Mouse (Mus musculus) c-Kit-positive CD71-positive TER-119-negative erythroid progenitor cells, embryonic 14.5 days (primary cell): ENCODE measurements around the gene Ntm.

ENCODE experiments used
- DNase-seq: peaks from one replicate; pipeline ENCODE4 v3.0.0-alpha.2; 2013; ENCODE audit warnings: low read depth

The Ntm gene

GRCm38 (mm10) chr9:29407954-29408353 lies 555.0 kb downstream of the Ntm start:
- DNase-seq: no peak

DNA sequence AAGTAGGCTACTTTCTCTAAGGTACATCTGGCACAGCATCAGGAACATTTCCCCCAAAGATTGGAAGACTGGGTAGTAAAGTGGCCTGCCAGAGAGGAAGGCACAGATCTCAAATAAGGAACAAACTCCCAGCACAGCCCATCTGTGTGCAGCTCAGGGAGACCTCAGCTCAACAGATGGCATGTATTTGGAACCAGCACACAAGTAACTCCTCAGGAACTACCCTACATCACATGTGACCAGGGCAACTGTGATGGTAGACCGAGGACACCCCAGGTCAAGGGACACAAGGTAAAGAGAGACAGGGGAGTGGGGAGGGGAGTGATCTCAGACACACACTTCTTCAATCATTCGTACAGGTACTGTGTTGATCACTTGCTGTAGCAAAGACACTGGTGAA lies 556.0 kb downstream of the Ntm start:
- no peak for DNase-seq

- DNase-seq: no peak
Measured at GRCm38 (mm10) chr9:29406046-29406445, 556.9 kb downstream of the Ntm start.

- DNase-seq: no peak
Measured at GRCm38 (mm10) chr9:29400151-29400550, 562.8 kb downstream of the Ntm start.

- DNase-seq: no peak
Measured at GRCm38 (mm10) chr9:29396101-29396500, 566.8 kb downstream of the Ntm start.

DNA sequence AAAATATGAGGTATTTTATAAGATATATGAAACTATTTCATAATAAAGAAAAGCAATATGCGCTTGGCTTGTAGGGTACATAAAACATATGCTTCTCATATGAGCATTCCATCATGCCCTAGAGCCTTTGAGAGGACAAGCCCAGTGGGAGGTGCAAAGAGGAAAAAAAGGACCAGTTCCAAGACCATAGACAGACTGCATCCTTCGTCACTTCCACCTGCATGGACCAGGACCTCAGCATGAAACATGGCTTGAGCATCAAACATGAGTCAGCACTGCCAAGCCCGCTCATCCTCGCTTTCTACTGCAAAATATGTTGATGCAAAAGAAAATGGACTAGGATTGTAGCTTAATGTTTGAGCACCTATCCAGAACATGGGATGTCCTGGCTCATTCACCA lies 569.8 kb downstream of the Ntm start:
- no peak for DNase-seq

DNA sequence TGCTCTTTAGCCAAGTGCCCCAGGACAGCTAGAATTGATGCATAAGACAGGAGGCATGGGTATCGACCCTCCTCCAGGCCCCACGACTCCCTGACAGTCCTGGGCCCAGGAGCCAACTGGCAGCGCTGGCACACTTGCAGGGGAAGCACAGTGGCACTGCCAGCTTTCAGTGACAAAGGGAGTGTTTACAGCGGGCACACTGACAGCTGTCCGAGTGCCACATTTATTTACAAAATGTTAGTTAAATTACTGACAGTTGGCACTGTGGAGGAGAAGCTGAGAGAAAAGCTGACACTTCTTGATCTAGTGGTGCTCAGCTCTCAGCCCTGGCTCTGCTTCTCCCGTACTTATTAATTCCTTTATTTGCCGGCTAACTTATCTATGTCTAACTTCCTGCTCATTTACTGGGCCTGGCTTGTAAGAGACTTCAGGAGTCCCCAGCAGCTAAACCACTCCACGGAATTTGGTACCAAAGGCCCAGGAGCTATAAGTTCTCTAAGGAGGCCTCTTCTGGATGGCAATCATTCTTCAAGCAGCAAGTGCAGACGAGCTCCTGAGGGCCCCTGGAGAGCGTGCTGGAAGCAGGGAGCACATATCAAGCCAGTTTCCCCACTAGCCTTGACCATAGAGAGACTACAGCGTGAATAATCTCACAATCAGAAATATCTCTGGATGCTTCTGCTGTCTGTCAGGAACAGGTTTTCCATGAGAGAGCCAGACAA lies 572.0 kb downstream of the Ntm start:
- DNase-seq: no peak

- no peak for DNase-seq
Measured at GRCm38 (mm10) chr9:29389224-29389623, 573.7 kb downstream of the Ntm start.

- no peak for DNase-seq
Measured at GRCm38 (mm10) chr9:29387136-29387535, 575.8 kb downstream of the Ntm start.

GRCm38 (mm10) chr9:29377172-29378002 lies 585.6 kb downstream of the Ntm start:
- DNase-seq: no peak

- no peak for DNase-seq
Measured at GRCm38 (mm10) chr9:29371341-29371740, 591.6 kb downstream of the Ntm start.

- DNase-seq: no peak
Measured at GRCm38 (mm10) chr9:29369621-29370020, 593.3 kb downstream of the Ntm start.

DNA sequence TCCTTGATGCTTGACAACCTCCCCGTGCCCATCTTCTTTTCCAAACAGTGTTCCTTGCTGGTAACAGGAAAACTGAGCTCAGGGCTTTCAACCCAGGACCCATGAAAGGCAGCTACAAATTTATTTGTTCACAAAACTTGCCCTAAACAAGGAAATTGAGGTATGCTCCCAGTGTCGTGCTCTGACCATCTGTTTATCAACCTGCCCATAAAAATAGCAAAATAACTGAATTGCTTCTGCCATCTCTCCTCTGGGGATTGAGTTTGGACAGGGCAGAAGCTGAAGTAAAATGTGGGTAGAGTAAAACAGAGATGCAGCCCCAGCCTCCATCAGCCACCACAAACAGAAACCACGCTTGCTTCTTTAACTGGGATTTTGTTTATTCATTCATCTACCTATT lies 594.6 kb downstream of the Ntm start:
- DNase-seq: no peak

DNA sequence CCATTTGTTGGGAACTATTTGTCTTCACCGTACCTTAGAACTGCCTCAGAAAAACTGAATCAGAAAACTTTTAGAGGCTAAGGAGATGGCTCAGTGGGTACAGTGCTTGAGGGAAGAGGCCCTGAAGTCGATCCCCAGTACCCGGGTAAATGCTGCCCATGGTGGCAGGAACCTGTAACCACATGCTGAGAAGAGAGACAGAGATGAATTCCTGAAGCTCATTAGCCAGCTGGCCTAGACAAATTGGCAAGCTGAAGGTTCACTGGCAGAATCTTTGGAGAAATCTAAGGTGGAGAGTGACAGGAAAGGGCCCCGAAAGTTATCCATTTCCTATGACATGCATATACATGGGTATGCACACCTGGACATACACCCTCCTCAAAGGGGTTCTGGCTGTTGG lies 605.1 kb downstream of the Ntm start:
- no peak for DNase-seq

- DNase-seq: no peak
Measured at GRCm38 (mm10) chr9:29342303-29342702, 620.6 kb downstream of the Ntm start.

GRCm38 (mm10) chr9:29341292-29341691 lies 621.6 kb downstream of the Ntm start:
- DNase-seq: no peak

DNA sequence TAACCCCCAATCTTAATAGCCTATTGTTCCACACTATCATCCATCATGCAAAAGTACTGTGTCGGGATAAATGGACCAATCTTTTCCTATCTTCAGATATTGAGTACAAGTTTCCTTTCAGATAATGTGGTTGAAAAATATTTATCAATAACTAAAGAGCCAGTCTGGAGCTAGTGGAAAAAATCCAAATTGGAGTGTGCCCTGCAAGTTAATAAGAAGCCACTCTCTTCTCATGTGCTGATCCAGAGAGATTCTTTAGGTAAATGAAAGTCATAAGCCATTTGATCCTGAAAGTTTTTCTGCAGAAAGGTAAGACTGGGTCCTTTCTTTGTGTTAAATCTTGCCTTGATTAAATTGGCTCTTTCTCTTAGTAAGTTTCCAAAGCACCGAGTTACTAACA lies 627.3 kb downstream of the Ntm start:
- DNase-seq: no peak

GRCm38 (mm10) chr9:29332296-29333090 lies 630.4 kb downstream of the Ntm start:
- no peak for DNase-seq

DNA sequence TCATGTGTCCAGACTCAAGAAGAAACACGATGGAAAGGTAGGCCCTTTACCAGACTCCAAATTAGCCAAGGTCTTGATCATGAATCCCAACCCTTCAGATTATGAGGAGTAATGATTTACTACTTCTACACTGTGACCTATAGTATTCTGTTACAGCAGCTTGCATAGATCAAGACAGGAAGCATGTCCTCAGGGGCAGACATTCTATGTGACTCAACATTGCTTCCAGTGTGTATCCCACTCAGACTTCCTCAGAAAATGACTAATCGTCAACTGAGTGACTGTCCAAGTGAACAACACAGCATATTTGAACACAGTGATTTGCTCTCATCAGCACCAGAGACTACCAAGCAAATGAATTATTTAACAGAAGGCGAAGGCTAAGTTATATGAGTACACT lies 632.5 kb downstream of the Ntm start:
- no peak for DNase-seq

GRCm38 (mm10) chr9:29326283-29326682 lies 636.7 kb downstream of the Ntm start:
- DNase-seq: no peak

GRCm38 (mm10) chr9:29325137-29325536 lies 637.8 kb downstream of the Ntm start:
- no peak for DNase-seq

GRCm38 (mm10) chr9:29319197-29319596 lies 643.7 kb downstream of the Ntm start:
- no peak for DNase-seq

- no peak for DNase-seq
Measured at GRCm38 (mm10) chr9:29318676-29319162, 644.2 kb downstream of the Ntm start.
